Mouse (Mus musculus) hindbrain, embryonic 12.5 days (tissue): ENCODE measurements at regions not wholly inside any gene's neighbourhood (a gene's known extent, or its start where the extent isn't known, plus 50 kb on each side); places are given as distances from the start of the nearest gene placed in this dataset.

Experiments
- ATAC-seq: fragments of 200-750 bp; cut with Nextera tagmentation; 2 replicates; pipeline ENCODE4 v1.8.0; 2017; ENCODE audit warnings: moderate TSS enrichment; ENCODE audit not compliant: low FRiP score
- H3K27ac ChIP-seq: fragments of 300-500 bp; sonication (generic); 2 replicates; pipeline ENCODE4 v1.5.1; 2016; ENCODE audit warnings: mild to moderate bottlenecking
- H3K27me3 ChIP-seq: fragments of 300-500 bp; sonication (generic); 2 replicates; pipeline ENCODE4 v1.6.1; 2016; ENCODE audit warnings: mild to moderate bottlenecking
- H3K36me3 ChIP-seq: fragments of 300-500 bp; sonication (generic); 2 replicates; pipeline ENCODE4 v1.6.1; 2016; ENCODE audit warnings: mild to moderate bottlenecking
- H3K4me1 ChIP-seq: fragments of 300-500 bp; sonication (generic); 2 replicates; pipeline ENCODE4 v1.6.1; 2016
- H3K4me2 ChIP-seq: fragments of 300-500 bp; sonication (generic); replicated peaks from 2 replicates; pipeline ENCODE4 v1.6.1; 2016; ENCODE audit warnings: mild to moderate bottlenecking
- H3K4me3 ChIP-seq: fragments of 300-500 bp; sonication (generic); 2 replicates; pipeline ENCODE4 v1.5.1; 2016; ENCODE audit warnings: mild to moderate bottlenecking
- H3K9ac ChIP-seq: fragments of 300-500 bp; sonication (generic); 2 replicates; pipeline ENCODE4 v1.6.1; 2016; ENCODE audit warnings: mild to moderate bottlenecking, moderate library complexity
- H3K9me3 ChIP-seq: fragments of 300-500 bp; sonication (generic); replicated peaks from 2 replicates; pipeline ENCODE4 v1.6.1; 2016; ENCODE audit warnings: mild to moderate bottlenecking
- WGBS: fragments of 180-500 bp; shearing (Covaris S2); methylation state at CpG from one replicate; pipeline ENCODE4 v1.1.7; 2016; 5-methylcytosine and 5-hydroxymethylcytosine counted together

GRCm38 (mm10) chr1:156995180-156995951 is 55.9 kb upstream of the Ralgps2 start:
- ATAC-seq = no peak
- Histone ChIP-seq H3K27ac (no peak overlapping the region), H3K4me3 (no peak overlapping the region), H3K27me3 (no peaks in the 10 kb centered on the region), H3K4me2 (no peak overlapping the region), H3K36me3 (no peaks in the 10 kb centered on the region), H3K9ac (no peak overlapping the region), H3K4me1 (peaks cover 34% of the 10 kb centered on the region), H3K9me3 (no peaks in the 10 kb centered on the region)
- 91% methylated on average over 7 of the region's 7 CpGs for WGBS

- Histone ChIP-seq H3K4me2 (no peak overlapping the region), H3K9me3 (no peaks in the 10 kb centered on the region), H3K27me3 (no peaks in the 10 kb centered on the region), H3K4me1 (peaks cover 36% of the 10 kb centered on the region), H3K36me3 (no peaks in the 10 kb centered on the region), H3K4me3 (no peak overlapping the region), H3K9ac (no peak overlapping the region), H3K27ac (no peak overlapping the region)
- 92% methylated on average over 2 of the region's 2 CpGs for WGBS
- no peak for ATAC-seq
Observed at GRCm38 (mm10) chr1:156994644-156995016, 55.2 kb upstream of the Ralgps2 start.

GRCm38 (mm10) chr1:156994005-156994643 is 54.7 kb upstream of the Ralgps2 start:
- Histone ChIP-seq H3K9ac (no peak overlapping the region), H3K4me2 (no peak overlapping the region), H3K4me1 (peaks cover 41% of the 10 kb centered on the region), H3K9me3 (no peaks in the 10 kb centered on the region), H3K36me3 (no peaks in the 10 kb centered on the region), H3K4me3 (no peak overlapping the region), H3K27ac (no peak overlapping the region; the same call in 1 of the 2 replicates), H3K27me3 (no peaks in the 10 kb centered on the region)
- WGBS = 59% methylated on average over 15 of the region's 15 CpGs
- no peak for ATAC-seq

GRCm38 (mm10) chr1:156993105-156993504 is 53.7 kb upstream of the Ralgps2 start:
- Histone ChIP-seq H3K9me3 (no peaks in the 10 kb centered on the region), H3K4me2 (no peak overlapping the region), H3K9ac (no peak overlapping the region), H3K27me3 (no peaks in the 10 kb centered on the region), H3K4me1 (peaks cover 38% of the 10 kb centered on the region), H3K27ac (no peak overlapping the region), H3K36me3 (no peaks in the 10 kb centered on the region), H3K4me3 (no peak overlapping the region)
- ATAC-seq = no peak
- WGBS = 82% methylated on average over 3 of the region's 3 CpGs

GRCm38 (mm10) chr1:156992536-156992935 is 53.1 kb upstream of the Ralgps2 start:
- H3K27me3 ChIP-seq = no peaks in the 10 kb centered on the region
- 46% methylated on average over 2 of the region's 2 CpGs for WGBS
- H3K9me3 ChIP-seq = no peaks in the 10 kb centered on the region
- no peak overlapping the region for H3K4me3 ChIP-seq
- no peak for ATAC-seq
- peaks cover 32% of the 10 kb centered on the region for H3K4me1 ChIP-seq
- H3K27ac ChIP-seq = no peak overlapping the region
- no peaks in the 10 kb centered on the region for H3K36me3 ChIP-seq
- no peak overlapping the region for H3K9ac ChIP-seq
- H3K4me2 ChIP-seq = no peak overlapping the region

GRCm38 (mm10) chr1:156990567-156991494 is 51.4 kb upstream of the Ralgps2 start:
- H3K4me2 ChIP-seq = no peak overlapping the region
- ATAC-seq = peak; percentile 30; the same call in 1 of the 2 replicates
- WGBS = 68% methylated on average over 14 of the region's 14 CpGs

GRCm38 (mm10) chr1:156990112-156990511 is 50.7 kb upstream of the Ralgps2 start:
- 31% methylated on average over 9 of the region's 9 CpGs for WGBS
- H3K27ac ChIP-seq = peak overlapping the region; percentile 57
- no peak overlapping the region for H3K9ac ChIP-seq
- H3K27me3 ChIP-seq = no peaks in the 10 kb centered on the region
- no peak overlapping the region for H3K4me3 ChIP-seq
- 0 out of 2 replicates have a peak overlapping the region, but pooled peaks have one; percentile 15 for H3K4me2 ChIP-seq
- peaks cover 24% of the 10 kb centered on the region for H3K4me1 ChIP-seq
- no peaks in the 10 kb centered on the region for H3K9me3 ChIP-seq
- ATAC-seq = peak; percentile 87
- H3K36me3 ChIP-seq = no peaks in the 10 kb centered on the region

More at GRCm38 (mm10) chr1:156990567-156991494, 51.4 kb upstream of the Ralgps2 start:
- Histone ChIP-seq H3K9me3 (no peaks in the 10 kb centered on the region), H3K27ac (peak overlapping the region; percentile 57; the same call in 1 of the 2 replicates), H3K36me3 (no peaks in the 10 kb centered on the region), H3K4me3 (no peak overlapping the region), H3K9ac (no peak overlapping the region), H3K4me1 (peaks cover 24% of the 10 kb centered on the region), H3K27me3 (no peaks in the 10 kb centered on the region)

GRCm38 (mm10) chr1:156989149-156989785 is 49.8 kb upstream of the Ralgps2 start:
- H3K9me3 ChIP-seq = no peaks in the 10 kb centered on the region
- no peak overlapping the region for H3K9ac ChIP-seq
- 0 out of 2 replicates have a peak, but pooled peaks have one; percentile 10 for ATAC-seq
- 67% methylated on average over 10 of the region's 10 CpGs for WGBS
- H3K36me3 ChIP-seq = no peaks in the 10 kb centered on the region
- peaks cover 24% of the 10 kb centered on the region for H3K4me1 ChIP-seq
- H3K27me3 ChIP-seq = no peaks in the 10 kb centered on the region
- peak overlapping the region; percentile 57 for H3K27ac ChIP-seq
- H3K4me2 ChIP-seq = no peak overlapping the region
- H3K4me3 ChIP-seq = no peak overlapping the region
